Mouse (Mus musculus) limb, embryonic 11.5 days (tissue): ENCODE measurements at regions not wholly inside any gene's neighbourhood (a gene's known extent, or its start where the extent isn't known, plus 50 kb on each side); places are given as distances from the start of the nearest gene placed in this dataset.

Source experiments
- ATAC-seq: fragments of 200-750 bp; cut with Nextera tagmentation; 2 replicates; pipeline ENCODE4 v1.8.0; 2017; ENCODE audit warnings: low read depth; ENCODE audit not compliant: insufficient number of reproducible peaks, low FRiP score, low TSS enrichment
- DNase-seq: peaks from one replicate; pipeline ENCODE4 v3.0.0-alpha.2; 2015; ENCODE audit warnings: low spot score
- H3K27ac ChIP-seq: fragments of 300-500 bp; sonication (generic); replicated peaks from 2 replicates; pipeline ENCODE4 v1.5.1; 2014; ENCODE audit warnings: low read depth, mild to moderate bottlenecking, low read length
- H3K27me3 ChIP-seq: fragments of 300-500 bp; sonication (generic); 2 replicates; pipeline ENCODE4 v1.6.1; 2014; ENCODE audit warnings: mild to moderate bottlenecking, low read length, mixed read lengths; ENCODE audit not compliant: control insufficient read depth, insufficient read depth
- H3K36me3 ChIP-seq: fragments of 300-500 bp; sonication (generic); 2 replicates; pipeline ENCODE4 v1.6.1; 2014; ENCODE audit warnings: mild to moderate bottlenecking, low read length, moderate library complexity, mixed read lengths; ENCODE audit not compliant: control insufficient read depth, insufficient read depth
- H3K4me1 ChIP-seq: fragments of 300-500 bp; sonication (generic); 2 replicates; pipeline ENCODE4 v1.6.1; 2014; ENCODE audit warnings: low read length, mixed read lengths; ENCODE audit not compliant: control insufficient read depth, insufficient read depth
- H3K4me2 ChIP-seq: fragments of 300-500 bp; sonication (generic); 2 replicates; pipeline ENCODE4 v1.6.1; 2014; ENCODE audit warnings: low read depth, mild to moderate bottlenecking, moderate library complexity; ENCODE audit not compliant: severe bottlenecking
- H3K4me3 ChIP-seq: fragments of 300-500 bp; sonication (generic); 2 replicates; pipeline ENCODE4 v1.5.1; 2014; ENCODE audit warnings: low read depth, low read length
- H3K9ac ChIP-seq: fragments of 300-500 bp; sonication (generic); 2 replicates; pipeline ENCODE4 v1.6.1; 2014; ENCODE audit warnings: mild to moderate bottlenecking, low read length
- H3K9me3 ChIP-seq: fragments of 300-500 bp; sonication (generic); 2 replicates; pipeline ENCODE4 v1.6.1; 2016; ENCODE audit warnings: low read length; ENCODE audit not compliant: control insufficient read depth
- WGBS: fragments of 180-500 bp; shearing (Covaris S2); extraction: QIAGEN DNeasy Blood & Tissue Kit; methylation state at CpG from one replicate; pipeline ENCODE4 v1.1.7; 2014; 5-methylcytosine and 5-hydroxymethylcytosine counted together

DNA sequence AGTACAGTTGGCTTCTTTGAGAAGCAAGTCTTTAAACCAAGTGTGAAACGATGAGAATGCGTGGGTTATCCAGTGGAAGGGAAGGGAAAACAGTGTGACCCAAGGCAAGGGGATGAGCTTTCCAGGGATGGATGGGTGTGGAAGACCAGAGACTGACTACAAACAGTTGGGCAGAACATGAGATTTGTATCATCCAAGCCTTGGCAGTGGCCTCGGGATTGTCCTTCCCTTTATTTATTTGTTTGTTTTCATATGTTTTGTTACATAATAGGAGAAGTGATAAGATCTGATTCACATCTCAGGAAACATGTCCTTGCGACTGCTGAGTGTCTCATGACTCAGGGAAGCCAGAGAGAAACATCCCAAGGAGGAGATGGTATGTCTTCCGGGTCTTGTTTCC, 585.4 kb upstream of the Nox3 start:
- H3K9ac ChIP-seq = no peak overlapping the region
- no peaks in the 10 kb centered on the region for H3K9me3 ChIP-seq
- no peak overlapping the region for H3K4me2 ChIP-seq
- WGBS = 89% methylated on average over 5 of the region's 5 CpGs
- H3K27ac ChIP-seq = no peak overlapping the region
- H3K27me3 ChIP-seq = no peaks in the 10 kb centered on the region
- no peaks in the 10 kb centered on the region for H3K4me1 ChIP-seq
- no peaks in the 10 kb centered on the region for H3K36me3 ChIP-seq
- no peak overlapping the region for H3K4me3 ChIP-seq
- DNase-seq = no peak
- no peak for ATAC-seq

GRCm38 (mm10) chr17:4291418-4291817, 595.4 kb upstream of the Nox3 start:
- H3K36me3 ChIP-seq = no peaks in the 10 kb centered on the region
- no peak overlapping the region for H3K4me2 ChIP-seq
- DNase-seq (no peak), ATAC-seq (no peak)
- H3K27ac ChIP-seq = no peak overlapping the region
- no peaks in the 10 kb centered on the region for H3K4me1 ChIP-seq
- no peak overlapping the region for H3K9ac ChIP-seq
- no peaks in the 10 kb centered on the region for H3K27me3 ChIP-seq
- H3K9me3 ChIP-seq = no peaks in the 10 kb centered on the region
- no peak overlapping the region for H3K4me3 ChIP-seq
- WGBS = 77% methylated on average over 2 of the region's 2 CpGs

- no peak overlapping the region for H3K4me3 ChIP-seq
- no peak overlapping the region for H3K9ac ChIP-seq
- no peak for ATAC-seq
- no peak overlapping the region for H3K27ac ChIP-seq
- H3K4me2 ChIP-seq = no peak overlapping the region
- WGBS = 84% methylated on average over 6 of the region's 6 CpGs
- no peaks in the 10 kb centered on the region for H3K36me3 ChIP-seq
- no peaks in the 10 kb centered on the region for H3K9me3 ChIP-seq
- no peaks in the 10 kb centered on the region for H3K27me3 ChIP-seq
- no peak for DNase-seq
- no peaks in the 10 kb centered on the region for H3K4me1 ChIP-seq
Observed at GRCm38 (mm10) chr17:4296521-4297155, 600.6 kb upstream of the Nox3 start.

GRCm38 (mm10) chr17:4297156-4297535, 601.1 kb upstream of the Nox3 start:
- WGBS = 79% methylated on average over 1 of the region's 1 CpGs
- no peak for DNase-seq
- no peak overlapping the region for H3K4me2 ChIP-seq
- H3K27ac ChIP-seq = no peak overlapping the region
- H3K27me3 ChIP-seq = no peaks in the 10 kb centered on the region
- H3K4me1 ChIP-seq = no peaks in the 10 kb centered on the region
- no peaks in the 10 kb centered on the region for H3K36me3 ChIP-seq
- H3K4me3 ChIP-seq = no peak overlapping the region
- H3K9me3 ChIP-seq = no peaks in the 10 kb centered on the region
- no peak overlapping the region for H3K9ac ChIP-seq
- no peak for ATAC-seq

GRCm38 (mm10) chr17:4301142-4301853, 605.2 kb upstream of the Nox3 start:
- WGBS = 84% methylated on average over 12 of the region's 12 CpGs
- ATAC-seq = no peak
- H3K27me3 ChIP-seq = no peaks in the 10 kb centered on the region
- H3K27ac ChIP-seq = no peak overlapping the region
- H3K36me3 ChIP-seq = no peaks in the 10 kb centered on the region
- H3K9me3 ChIP-seq = no peaks in the 10 kb centered on the region
- H3K9ac ChIP-seq = no peak overlapping the region
- no peaks in the 10 kb centered on the region for H3K4me1 ChIP-seq
- no peak overlapping the region for H3K4me3 ChIP-seq
- no peak for DNase-seq
- H3K4me2 ChIP-seq = no peak overlapping the region

GRCm38 (mm10) chr17:4311785-4312379, 615.8 kb upstream of the Nox3 start:
- no peak overlapping the region for H3K9ac ChIP-seq
- no peaks in the 10 kb centered on the region for H3K9me3 ChIP-seq
- no peak for ATAC-seq
- H3K36me3 ChIP-seq = no peaks in the 10 kb centered on the region
- no peak overlapping the region for H3K4me3 ChIP-seq
- no peak for DNase-seq
- WGBS = 54% methylated on average over 4 of the region's 4 CpGs
- no peaks in the 10 kb centered on the region for H3K4me1 ChIP-seq
- H3K27me3 ChIP-seq = no peaks in the 10 kb centered on the region
- no peak overlapping the region for H3K27ac ChIP-seq
- no peak overlapping the region for H3K4me2 ChIP-seq

DNA sequence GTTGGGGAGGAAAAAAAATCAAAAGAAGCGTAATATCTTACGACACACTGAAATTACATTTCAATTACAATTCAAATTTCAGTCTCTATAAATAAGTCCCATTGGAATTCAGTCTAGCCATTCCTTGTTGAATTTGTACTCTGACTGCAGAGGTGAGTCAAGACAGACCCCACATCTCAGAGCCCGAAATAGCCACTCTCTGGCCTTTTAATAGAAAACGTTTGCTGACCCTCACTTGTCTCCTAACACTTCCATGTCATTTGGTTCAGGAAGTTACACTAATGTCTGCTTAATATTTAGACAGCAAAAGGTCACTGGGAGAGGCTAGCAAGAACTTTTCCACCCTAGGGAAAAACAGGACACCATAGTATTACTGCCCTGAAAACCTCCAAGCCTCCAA, 623.1 kb upstream of the Nox3 start:
- Histone ChIP-seq H3K4me2 (no peak overlapping the region), H3K27me3 (no peaks in the 10 kb centered on the region), H3K9ac (no peak overlapping the region), H3K9me3 (no peaks in the 10 kb centered on the region), H3K4me3 (no peak overlapping the region), H3K27ac (no peak overlapping the region), H3K36me3 (no peaks in the 10 kb centered on the region), H3K4me1 (no peaks in the 10 kb centered on the region)
- DNase-seq = no peak
- no peak for ATAC-seq
- 54% methylated on average over 4 of the region's 4 CpGs for WGBS

GRCm38 (mm10) chr17:4328810-4329209, 632.7 kb upstream of the Nox3 start:
- no peak overlapping the region for H3K4me2 ChIP-seq
- 88% methylated on average over 1 of the region's 1 CpGs for WGBS
- H3K4me1 ChIP-seq = no peaks in the 10 kb centered on the region
- H3K36me3 ChIP-seq = no peaks in the 10 kb centered on the region
- DNase-seq = no peak
- no peak overlapping the region for H3K4me3 ChIP-seq
- no peak for ATAC-seq
- no peaks in the 10 kb centered on the region for H3K9me3 ChIP-seq
- H3K27me3 ChIP-seq = no peaks in the 10 kb centered on the region
- H3K27ac ChIP-seq = no peak overlapping the region
- no peak overlapping the region for H3K9ac ChIP-seq
